Mouse (Mus musculus): ENCODE measurements around the gene Zkscan8.
A peak's percentile ranks its signal among the peaks of the same experiment; 100 is the strongest.
"Not testable (repeated sequence)": the region's sequence is repeated elsewhere in the genome, so short reads cannot be mapped to it uniquely, and the experiment has no call there.

Gene Zkscan8

GRCm38 (mm10) chr13:21530781-21531201 is at the start of gene Zkscan8:
Zkscan8 (minus strand) TSS chr13:21531120.
- DNase-seq (ENCODE audit: low read depth, low spot score): peak; percentile 64

- DNase-seq (ENCODE audit: low read depth, low spot score): no peak
These were observed 28.9 kb upstream of the Zkscan8 start, which contains the start of gene Olfr1535 for GRCm38 (mm10) chr13:21559793-21560192. Olfr1535 (minus strand) TSS chr13:21559893.

GRCm38 (mm10) chr13:21550416-21551110 is 19.6 kb upstream of the Zkscan8 start:
- DNase-seq (ENCODE audit: low read depth, low spot score): no peak

GRCm38 (mm10) chr13:21549487-21549886 is 18.6 kb upstream of the Zkscan8 start:
- DNase-seq (ENCODE audit: low read depth, low spot score): no peak

GRCm38 (mm10) chr13:21542708-21543107 is 11.8 kb upstream of the Zkscan8 start, which contains the start of gene Olfr1366:
Olfr1366 (minus strand) TSS chr13:21542808.
- DNase-seq (ENCODE audit: low read depth, low spot score): no peak

- DNase-seq (ENCODE audit: low read depth, low spot score): no peak
These were observed 784 bp downstream of the Zkscan8 start for GRCm38 (mm10) chr13:21530136-21530535.

- peak; percentile 75 for DNase-seq (ENCODE audit: low read depth, low spot score)
These were observed 24.7 kb downstream of the Zkscan8 start for GRCm38 (mm10) chr13:21506221-21506649.

GRCm38 (mm10) chr13:21502296-21502695 is 28.6 kb downstream of the Zkscan8 start:
- no peak for DNase-seq (ENCODE audit: low read depth, low spot score)

GRCm38 (mm10) chr13:21501182-21501581 is 29.7 kb downstream of the Zkscan8 start, which contains the start of gene Gm11273:
Gm11273 (minus strand) TSS chr13:21501418.
- not testable (repeated sequence) for DNase-seq (ENCODE audit: low read depth, low spot score)

- no peak for DNase-seq (ENCODE audit: low read depth, low spot score)
These were observed 35.8 kb downstream of the Zkscan8 start, which contains the start of gene AK157302 for GRCm38 (mm10) chr13:21495080-21495479. AK157302 (plus strand) TSS chr13:21495223.

GRCm38 (mm10) chr13:21492847-21493246 is 38.1 kb downstream of the Zkscan8 start:
- DNase-seq (ENCODE audit: low read depth, low spot score): no peak

- no peak for DNase-seq (ENCODE audit: low read depth, low spot score)
These were observed 44.0 kb downstream of the Zkscan8 start for GRCm38 (mm10) chr13:21486881-21487280.

GRCm38 (mm10) chr13:21478759-21479670 is 51.9 kb downstream of the Zkscan8 start, which contains the start of the genes Zkscan4 and Gm10065:
Zkscan4 (plus strand) TSS chr13:21478907.
Gm10065 (minus strand) TSS chr13:21479441.
- DNase-seq (ENCODE audit: low read depth, low spot score): peak; percentile 70

GRCm38 (mm10) chr13:21472427-21472826 is 58.5 kb downstream of the Zkscan8 start:
- DNase-seq (ENCODE audit: low read depth, low spot score): no peak

GRCm38 (mm10) chr13:21469097-21469496 is 61.8 kb downstream of the Zkscan8 start:
- no peak for DNase-seq (ENCODE audit: low read depth, low spot score)

GRCm38 (mm10) chr13:21468061-21469019 is 62.6 kb downstream of the Zkscan8 start, which contains the start of gene Nkapl:
Nkapl (minus strand) TSS chr13:21468509.
- peak; percentile 57 for DNase-seq (ENCODE audit: low read depth, low spot score)

- DNase-seq (ENCODE audit: low read depth, low spot score): no peak
These were observed 63.6 kb downstream of the Zkscan8 start for GRCm38 (mm10) chr13:21467336-21467735.
